Mouse (Mus musculus): Measurements from ENCODE around the gene Olfr862.

Olfr862 gene

DNA sequence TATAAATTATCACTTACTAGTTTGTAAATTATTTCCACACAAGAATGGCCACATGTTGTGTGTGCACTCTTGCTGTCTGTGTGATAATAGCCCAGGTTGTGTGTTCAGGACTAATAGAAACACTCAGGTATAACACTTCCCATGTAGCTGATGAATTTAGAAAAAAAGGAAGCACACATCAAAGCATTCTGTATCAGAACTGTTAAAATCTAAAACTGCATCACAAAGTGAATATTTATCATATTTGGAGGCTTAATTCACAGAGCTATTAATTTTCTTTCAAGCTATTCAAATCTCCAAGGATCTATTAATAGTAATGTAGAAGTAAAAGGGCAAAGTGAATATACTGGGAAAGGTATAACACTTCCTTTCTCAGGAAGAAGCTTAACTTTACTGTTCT is at the start of gene Olfr862:
Olfr862 (minus strand) TSS at position 101 of the 400 bp plus-strand sequence.
- DNase-seq: no peak

DNA sequence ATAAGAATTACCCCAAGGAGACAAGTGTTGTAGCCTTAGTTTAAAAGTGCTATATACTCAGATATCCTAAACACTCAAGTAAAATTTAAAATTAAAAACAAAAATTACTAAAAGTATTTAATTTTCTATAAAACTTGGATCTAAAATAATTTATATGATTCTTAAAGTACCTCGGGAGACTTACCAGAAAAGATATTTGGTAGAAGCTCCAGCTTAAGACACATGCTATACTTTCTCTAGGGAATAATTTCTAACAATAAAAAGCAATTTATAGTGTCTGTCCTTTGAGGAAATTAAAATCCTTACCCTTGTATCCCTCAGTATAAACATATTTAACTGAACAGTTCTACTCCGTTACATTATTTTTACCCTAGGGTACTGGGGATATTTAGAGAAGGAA is 28.8 kb upstream of the Olfr862 start, which contains the start of gene Olfr77:
Olfr77 (plus strand) TSS at position 301 of the 400 bp plus-strand sequence.
- DNase-seq: no peak

DNA sequence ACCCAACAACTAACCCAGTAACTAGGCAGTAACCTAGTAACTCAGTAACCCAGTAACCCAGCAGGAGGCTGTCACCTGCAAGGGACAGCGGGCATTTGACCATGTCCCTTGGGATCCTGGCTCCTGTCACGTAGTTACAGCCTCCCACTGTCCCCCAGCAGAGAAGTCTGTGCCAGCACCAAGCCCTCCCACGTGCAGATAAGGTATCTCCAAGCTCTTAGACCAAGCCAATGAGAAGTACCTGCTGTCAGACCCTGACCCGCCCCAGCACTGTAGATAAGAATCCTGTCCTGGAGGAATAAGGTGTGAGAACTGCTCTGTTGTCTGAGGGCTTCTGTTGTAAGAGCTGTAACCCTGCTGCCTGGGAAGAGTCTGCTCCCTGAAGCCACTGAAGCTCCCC is 23.4 kb upstream of the Olfr862 start:
- DNase-seq: no peak

DNA sequence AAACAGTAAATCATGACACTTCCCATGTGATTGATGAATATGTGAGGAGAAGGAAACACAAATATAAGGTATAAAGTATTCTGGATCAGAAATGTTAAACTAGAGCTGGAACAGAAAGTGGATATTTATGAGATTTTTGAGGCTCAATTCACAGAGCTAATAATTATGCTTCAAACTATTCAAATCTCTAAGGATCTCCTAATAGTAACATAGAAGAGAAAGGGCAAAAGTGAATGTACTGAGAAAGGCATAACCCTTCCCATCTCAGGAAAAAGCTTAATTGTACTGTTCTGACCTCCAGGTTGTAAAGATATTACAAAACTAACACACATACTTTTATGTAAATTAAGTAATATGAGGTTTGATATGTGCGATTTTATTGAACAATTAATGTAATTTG is 38.2 kb downstream of the Olfr862 start, which contains the start of gene Olfr860:
Olfr860 (minus strand) TSS at position 101 of the 400 bp plus-strand sequence.
- no peak for DNase-seq

Measured in retina, postnatal 1 day (tissue).